Mouse (Mus musculus) fibroblast of lung, adult 2 months (primary cell): ENCODE measurements around the gene Akain1.

Experiments used
- DNase-seq: peaks from one replicate; pipeline ENCODE4 v3.0.0-alpha.2; 2011; ENCODE audit warnings: low read depth

Akain1 gene

DNA sequence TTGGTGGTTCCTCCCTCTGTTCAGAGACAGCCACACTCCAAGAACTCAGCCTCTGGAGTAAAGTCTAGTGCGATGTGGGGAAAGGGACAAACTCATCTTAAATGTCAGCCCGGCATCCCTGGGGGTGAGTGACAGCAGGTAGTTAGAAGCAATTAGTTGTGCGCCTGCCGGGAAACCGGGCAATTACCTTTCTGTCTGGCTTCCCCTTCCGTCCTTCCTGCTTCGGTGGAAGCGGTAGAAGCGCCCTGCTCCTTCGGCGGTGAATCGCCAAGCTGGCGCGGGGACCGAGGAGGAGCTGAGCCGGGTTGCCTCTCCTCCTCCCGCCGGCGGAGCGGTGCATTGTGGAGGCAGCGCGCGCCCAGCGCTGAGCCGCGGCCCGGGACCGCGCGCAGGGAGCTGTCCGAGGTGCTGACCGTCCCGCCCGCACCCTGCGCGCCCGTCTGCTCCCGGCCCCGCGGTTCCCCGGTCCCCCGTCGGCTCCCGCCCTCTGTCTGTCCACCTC lies at the start of gene Akain1:
TSS of gene Akain1 (plus strand) at position 337 of the 502 bp plus-strand sequence.
- DNase-seq: peak; percentile 5

DNA sequence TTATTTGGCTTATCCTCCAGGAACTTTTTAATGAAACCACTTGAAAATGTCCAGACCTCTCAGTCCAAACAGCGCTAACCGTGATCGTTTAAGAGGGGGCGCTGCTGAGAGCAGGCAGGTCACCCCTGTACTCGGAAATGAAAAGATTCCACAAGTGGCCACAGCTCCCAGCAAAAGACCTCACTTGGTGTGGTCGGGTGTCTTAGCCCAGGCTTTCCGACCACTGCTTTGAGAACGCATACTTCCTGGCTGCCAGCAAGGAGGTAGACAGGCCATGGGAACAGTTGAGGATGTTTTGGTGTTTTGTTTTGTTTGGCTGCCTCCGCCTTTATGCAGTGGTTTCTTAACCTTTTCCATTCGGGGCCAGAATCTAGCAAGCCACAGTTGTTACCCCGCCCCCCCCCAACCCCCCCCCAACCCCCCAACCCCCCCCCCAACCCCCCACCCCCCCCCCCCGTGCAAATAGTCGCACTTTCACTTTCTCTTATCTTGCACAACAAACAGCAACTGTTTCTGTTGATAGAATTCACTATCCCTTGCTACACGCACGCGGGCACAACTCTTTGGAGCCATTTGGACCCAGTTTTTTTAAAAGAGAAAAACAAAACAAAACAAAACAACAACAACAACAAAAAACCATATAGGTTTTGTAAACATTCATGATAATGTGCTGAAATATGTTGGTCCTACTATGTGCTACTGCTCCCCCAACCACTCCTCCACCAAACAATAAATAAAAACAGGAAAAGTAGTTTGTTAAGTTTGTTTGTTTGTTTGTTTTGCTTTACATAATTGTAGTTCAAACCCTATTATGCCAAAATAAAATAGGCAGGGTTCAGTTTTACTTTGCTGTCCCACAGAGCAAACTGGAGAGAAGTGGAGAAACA lies 42.7 kb upstream of the Akain1 start:
- DNase-seq: no peak

DNA sequence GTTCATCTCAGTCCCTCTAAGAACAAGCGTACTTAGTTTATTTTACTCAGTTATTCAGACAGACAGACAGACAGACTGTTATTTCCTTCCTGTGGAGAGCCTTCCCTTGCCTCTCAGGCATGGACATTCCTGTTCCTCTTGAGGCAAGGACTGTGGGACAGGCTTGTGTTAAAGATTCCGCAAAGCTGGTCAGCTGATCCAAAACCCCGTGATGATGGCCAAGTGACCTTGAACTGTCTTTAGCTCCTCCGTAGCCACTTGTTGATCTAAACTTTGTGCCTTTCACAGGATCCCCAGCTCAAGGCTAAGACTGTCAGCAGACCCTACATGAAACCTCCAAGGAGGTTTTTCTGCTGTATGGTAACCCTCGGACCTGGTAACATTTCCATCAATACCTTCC lies 42.0 kb upstream of the Akain1 start:
- no peak for DNase-seq

DNA sequence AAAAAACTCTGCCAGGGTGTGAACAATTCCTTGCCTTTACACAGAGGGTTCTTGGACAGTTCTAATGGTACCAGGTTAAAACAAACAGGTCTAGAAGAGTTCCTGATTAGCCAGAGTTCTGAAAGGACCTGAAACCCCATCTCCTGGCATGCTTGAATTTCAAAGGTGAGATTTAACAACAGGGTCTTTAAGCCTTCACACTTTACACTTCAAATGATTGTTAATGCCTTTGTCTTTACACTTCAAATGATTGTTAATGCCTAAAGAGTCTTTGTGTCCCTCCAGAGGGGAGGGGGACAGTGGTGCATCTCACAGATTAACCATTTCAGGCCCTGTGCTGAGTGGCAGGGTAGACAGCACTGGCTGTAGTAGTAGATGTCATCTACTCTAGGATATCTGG lies 41.0 kb upstream of the Akain1 start:
- DNase-seq: no peak

DNA sequence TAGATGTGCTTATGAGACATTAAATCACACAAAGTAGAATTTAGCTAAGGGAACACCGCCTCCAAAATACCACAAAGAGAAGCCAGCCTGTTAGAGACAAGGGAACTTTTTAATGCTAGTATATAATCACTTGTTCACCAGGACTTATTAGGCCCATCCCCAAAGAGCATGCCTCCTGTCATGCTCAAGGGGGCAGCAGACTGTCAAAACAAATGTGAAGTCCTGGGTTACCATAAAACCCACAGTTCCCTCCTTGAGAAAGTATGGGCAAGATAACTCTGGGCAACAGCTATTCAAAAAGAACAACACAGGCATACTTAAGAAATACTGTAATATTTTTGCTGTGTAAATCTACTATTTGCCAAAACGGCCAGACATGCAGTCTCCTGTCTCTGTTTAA lies 38.0 kb upstream of the Akain1 start:
- DNase-seq: no peak

DNA sequence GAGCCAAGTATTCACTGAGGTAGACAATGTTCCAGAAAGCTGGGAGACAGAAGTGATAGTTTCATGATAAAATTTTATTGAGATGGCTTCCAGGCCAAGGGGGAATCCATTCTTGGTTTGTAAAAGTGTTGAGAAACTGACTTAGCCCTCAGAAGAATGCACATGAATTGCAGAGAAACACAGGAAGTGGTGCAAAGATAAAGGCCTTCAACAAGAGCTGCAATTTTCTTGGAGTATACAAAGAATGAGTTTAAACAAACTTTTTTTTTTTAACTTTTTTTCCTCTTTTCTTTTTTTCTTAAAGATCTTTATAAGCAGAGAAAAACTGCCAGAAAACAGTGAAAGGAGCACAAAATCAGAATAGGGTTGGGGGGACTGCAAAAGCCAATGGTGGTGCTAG lies 23.0 kb upstream of the Akain1 start:
- no peak for DNase-seq

DNA sequence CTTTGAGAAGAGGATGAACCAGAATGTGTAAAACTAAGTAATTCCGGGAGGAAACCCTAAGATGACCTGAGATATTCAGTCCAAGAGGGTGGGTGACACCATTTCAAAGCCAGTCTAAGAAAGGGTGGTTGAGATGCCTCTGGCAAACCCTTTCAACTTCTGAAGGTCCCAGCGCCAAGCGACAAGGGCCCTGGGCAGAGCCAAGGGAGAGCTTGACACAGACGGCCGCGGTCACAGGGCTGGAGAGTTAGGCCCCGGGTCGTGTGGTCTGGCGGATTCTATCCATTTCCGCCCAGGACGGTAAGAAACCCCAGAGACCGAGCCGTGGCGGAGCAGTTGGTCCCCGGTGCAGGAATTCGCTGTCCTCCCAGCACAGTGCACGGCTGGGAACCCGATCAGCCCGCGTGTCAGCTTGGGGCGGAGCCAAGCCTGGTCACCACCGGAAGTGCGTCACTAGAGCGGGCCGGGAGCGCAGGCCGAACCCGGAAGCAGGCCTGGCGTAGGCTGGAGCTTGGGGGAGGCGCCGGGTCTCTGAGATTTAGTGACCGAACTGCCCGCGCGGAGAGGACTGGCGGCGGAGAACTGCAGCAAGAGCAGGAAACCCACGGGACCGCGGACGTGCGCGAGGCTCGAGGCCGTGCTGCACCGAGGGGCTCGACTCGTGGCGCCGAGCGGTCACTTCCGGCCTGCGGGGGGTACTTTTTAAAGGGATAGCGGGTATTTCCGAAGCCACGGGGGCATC lies 22.0 kb upstream of the Akain1 start:
- peak; percentile 72 for DNase-seq

DNA sequence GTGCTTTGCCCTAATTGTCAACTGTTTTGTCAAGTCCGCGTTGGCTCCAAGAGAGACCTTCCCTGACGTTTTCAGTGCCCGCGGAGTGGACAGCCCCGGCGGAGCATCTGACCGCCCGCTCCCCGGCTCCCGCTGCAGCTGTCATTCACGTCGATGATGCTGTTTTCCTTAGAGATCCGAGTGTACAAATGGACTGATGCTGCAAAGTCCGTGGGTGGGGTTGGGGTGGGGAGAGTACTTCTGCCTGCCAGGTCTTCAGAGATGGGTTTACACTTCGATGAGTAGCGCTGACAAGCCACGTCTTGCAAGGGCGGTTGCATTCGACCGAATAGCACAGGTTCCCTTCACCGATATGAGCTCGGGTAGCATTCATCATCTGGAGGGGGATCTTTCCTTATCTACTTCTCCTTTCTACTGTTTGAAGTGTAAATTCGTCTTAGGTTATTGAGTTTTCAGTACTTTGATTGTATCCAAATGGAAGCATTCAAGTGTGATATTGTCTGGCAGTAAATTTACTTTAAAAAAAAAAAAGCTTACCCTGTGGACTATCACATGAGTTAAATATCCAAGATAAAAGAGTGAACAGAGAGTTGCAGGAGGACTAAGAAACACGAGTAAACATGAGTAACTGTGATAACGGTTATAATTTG lies 21.3 kb upstream of the Akain1 start:
- DNase-seq: no peak

DNA sequence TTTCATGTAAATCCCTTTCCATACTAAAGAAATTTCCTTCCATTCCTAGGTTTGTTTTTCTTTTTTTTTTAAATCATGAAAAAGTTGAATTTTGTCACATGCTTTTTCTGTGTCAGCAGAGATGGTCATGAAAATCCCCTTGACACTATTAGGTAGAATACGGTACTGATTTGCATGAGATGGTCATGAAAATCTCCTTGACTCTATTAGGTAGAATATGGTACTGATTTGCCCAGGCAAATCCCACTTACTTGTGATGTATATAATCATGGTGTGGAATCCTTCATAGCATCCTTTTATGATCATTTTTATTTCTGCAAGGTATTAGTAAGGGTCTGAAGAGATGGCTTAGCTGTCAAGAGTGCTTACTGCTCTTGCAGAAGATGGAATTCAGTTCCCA lies 17.5 kb upstream of the Akain1 start:
- DNase-seq: peak; percentile 21

DNA sequence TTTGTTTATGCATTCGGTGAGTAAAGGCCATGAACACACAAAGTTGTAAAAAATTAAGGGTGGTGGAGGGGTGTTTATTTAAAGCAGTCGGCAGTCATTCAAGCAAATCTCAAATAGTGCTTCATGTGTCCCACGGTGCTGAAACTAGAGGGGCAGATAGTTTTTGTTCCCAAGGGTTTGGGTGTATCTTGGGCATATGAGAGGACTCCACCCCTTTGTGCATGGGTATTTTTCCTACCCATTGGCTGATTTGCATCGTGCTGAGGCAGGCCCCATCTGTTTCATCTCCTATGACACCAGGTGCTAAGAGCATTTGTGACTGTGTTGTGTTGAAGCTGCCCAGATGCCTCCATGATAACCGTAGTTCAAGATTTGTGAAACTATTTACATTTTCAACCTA lies 1.3 kb upstream of the Akain1 start:
- DNase-seq: no peak

DNA sequence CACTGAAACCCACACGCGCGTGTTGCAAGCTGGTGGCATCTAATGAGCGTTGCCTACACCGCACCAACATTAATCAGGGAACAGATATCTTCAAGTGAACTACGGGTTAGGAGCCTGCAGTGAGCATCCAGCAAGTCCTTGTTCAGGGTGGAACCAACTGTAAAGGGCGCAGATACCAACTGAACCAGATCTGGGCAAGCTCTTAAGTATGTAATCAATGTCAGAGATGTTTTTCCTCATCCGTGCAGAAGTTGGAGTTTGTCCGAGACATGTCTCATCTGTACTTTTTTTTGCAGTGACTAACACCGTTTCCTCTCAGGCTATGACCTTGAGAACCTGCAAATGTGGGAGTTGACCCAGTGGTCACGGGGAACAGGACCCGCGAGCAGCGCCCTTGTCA lies 640 bp upstream of the Akain1 start:
- no peak for DNase-seq

DNA sequence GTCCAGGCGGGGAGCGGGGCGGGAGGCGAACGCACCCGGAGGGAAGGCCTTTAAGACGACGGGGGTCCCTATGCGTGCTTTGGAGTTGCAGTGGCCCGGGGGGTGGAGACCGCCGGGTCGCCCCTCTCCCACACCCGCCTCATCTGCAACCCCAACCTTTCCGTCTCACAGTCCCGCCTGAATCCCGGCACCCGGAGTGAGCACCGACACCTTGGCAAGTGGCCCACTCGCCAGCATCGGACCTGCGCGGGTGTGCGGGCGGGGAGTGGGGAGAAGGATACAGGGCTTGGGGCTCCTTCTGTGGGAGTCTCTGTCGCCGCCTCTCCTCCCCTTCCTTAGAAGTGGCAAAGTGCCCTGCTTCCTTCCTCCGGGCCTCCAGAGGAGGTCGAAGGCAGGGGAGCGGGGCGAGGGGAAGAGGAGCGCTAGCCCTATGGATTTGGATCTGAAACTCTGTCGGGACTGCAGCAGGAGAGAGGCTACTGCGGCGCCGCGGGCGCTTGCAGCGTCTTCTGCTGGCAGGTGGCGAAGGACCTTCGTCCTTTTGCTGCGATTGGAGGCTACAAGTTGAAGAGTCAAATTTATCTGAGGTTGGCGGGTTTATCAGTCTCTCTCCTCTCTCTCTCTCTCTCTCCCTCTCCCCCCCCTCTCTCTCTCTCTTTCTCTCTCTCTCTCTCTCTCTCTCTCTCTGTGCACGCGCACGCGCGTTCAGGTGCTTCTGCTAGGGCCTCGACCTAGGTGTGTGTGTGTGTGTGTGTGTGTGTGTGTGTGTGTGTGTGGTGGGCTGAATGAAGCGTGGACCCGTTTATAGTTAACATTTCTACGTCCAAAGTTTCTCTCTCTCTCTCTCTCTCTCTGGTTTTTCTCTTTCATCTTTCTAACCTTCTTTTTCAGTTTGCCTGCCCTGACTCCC lies 700 bp downstream of the Akain1 start:
- DNase-seq: no peak

DNA sequence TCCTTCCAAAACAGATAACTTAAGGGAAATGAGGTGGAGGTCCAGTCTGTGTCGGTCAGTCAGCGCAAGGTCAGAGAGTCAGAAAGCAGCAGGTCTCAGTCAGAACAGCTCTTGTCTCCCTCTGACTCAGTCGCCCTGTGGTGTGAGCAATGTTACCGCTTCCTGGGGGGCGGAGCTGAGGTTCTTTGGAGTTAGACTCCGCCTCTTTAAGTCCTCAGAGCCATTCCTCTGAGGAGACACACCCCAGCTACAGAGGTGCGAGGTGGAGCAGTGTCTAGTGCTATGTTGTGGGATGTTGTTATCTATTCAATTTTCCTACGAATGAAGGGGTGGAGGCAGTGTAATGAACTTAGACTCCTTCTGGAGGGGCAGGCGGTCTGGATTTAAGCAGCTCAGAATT lies 1.9 kb downstream of the Akain1 start:
- DNase-seq: no peak

DNA sequence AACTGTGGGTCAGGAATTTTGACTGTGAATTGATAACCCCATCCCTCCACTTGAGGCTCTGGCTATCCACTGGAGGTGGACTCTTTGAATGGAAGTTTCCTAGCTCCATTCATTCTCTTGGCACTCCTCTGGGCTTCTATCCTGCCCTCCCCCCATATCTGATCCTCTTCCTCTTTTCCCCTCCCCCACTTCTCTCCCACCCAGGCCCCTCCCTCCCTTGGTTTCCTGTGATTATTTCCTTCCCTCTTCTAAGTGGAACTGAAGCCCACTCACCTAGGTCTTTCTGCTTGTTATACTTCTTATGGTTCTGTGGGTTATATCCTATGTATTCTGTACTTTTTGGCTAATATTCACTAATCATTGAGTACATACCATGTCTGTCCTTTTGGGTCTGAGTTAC lies 9.6 kb downstream of the Akain1 start:
- DNase-seq: no peak

DNA sequence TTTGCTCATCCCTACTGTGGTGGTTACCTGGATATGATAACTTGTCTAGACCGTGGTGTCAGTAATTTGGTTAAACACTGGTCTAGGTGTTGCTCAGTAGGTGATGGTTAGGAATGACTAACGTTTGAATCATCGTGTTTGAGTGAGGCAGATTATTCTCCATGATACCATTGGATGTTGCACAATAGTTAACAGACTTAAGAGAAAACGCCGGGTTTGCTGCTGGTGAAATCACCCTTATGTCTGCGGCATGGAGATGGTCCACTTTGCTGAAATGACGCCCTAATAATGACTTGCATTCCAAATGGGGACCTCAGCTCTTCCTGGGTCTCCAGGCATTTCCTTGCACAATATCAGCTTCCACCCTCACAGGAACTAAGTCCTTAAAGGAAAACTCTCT lies 22.6 kb downstream of the Akain1 start:
- DNase-seq: no peak

DNA sequence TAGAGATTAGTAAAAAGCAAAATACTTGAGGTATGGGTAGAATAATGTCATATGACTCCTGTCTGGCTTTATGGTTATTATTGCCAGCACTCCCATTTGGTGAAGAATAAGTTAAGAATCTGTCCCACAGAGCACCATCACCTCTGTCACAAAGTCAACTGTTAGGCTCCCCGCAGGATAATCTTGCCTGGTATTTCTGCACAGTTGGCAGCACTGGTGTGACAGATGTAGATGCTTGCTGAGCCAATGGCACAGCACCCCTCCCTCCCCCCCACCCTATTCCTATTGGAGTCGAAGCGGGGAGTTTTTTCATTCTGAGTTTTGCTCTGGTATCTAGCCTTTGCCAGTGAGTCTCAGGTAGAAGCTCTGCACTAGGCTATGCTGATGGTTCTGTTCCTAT lies 23.9 kb downstream of the Akain1 start:
- DNase-seq: no peak

DNA sequence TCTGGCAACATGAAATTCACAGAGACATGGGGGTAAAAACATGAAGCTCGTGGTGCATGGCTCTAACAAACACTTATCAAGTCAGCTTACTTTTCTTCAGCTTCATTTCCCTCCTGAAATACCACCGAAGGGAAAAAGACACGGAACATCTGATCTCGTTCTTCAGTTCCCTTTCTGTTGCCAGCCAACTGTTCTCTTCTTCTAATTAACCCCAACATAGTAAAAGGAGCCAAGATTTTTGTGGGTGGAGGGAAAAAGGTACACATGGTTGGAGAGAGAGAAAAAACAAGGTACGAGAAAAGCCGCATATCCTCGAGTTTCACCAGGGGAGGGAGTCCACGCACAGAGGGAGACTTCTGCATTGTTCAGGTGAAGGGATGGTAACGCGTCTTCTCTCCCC lies 32.0 kb downstream of the Akain1 start:
- no peak for DNase-seq

DNA sequence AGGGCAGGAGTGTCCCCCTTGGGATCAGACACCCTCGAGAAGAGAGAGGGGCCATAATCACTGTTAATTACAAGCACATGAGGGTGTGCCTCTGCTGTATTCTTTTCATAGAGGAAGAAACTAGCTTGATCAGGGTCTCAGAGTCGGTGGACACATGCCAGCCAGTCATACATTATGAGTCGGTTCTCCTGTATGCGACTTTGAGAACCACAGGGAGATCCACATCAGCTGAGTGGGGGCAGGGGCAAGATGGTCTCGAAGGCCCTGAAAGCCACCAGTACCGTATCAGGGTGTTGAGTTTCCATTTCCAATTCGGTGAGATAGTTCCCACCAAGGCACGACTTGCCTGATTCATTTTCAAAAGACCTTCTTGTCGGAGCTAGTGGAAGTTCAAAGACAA lies 33.3 kb downstream of the Akain1 start:
- DNase-seq: no peak

DNA sequence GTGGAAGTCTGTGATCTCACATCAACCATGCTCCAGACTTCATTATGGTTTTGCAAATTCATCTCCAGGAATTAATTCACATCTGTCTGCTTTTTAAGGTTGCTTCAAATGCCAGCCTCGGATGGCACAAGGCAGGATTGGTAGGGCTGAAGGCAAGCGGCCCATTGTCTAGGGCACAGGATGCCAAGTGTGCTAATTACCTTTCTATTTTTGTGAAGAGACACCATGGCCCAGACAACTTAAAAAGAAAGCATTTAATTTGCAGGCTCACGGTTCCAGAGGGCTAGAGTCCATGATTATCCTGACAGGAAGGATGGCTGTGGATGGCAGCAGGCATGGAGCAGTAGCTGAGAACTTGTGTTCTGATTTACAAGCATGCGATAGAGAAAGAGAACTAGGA lies 35.0 kb downstream of the Akain1 start:
- DNase-seq: no peak

DNA sequence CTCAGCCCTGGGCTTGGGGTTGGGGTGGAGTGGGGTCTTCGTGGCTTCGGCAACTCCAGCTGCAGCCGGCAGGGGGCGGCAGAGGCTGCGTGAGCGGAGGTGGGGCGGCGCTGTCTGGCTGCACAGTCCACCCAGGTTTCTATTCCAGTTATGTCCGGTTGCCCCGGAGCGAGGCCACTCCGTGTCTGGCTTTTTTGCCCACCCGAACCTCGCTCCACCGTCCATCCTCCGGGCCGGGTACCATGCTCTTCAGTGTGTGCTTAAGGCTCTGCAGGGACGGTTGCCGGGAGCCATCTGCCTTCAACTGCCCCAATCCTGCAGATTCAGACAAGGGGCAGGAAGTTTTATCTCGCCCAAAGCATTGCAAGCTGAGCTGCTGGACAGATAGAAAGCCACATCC lies 36.3 kb downstream of the Akain1 start:
- no peak for DNase-seq

DNA sequence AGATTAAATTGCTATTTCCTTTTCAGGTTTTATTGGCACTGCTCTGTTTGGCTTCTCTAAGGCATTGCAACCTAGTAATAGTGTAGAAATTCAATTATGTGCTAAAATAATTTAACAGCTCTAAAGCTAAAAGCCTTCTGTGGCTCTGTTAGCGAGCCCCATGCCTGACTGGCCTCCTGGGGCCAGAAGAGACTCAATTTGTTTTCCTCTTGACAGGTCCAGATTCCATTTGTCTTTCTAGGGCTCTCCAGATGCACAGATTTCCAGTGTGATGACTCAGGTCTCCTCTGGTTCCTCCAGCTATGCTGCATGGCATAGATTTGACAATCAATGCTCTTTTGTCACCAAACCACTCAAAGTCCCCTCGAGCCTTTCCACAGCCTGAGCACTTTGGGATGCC lies 38.4 kb downstream of the Akain1 start:
- no peak for DNase-seq

DNA sequence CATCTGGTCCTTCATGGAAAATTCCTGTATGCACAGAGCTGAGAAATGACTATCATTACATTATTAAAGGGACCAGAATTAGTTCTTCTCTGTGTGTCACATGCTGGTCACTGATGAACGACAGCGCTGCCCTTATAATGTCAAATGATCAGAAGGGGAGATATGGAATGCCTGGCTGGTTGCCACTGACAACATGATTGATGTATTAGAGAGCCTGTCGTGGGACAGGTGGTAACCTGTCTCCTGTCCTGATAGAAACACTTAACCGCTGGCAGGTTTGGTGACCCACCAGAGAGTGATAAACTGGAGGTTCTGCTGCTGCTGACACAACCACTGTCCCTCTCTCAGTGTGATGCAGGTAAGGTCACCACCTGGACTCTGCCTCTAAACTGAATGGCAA lies 40.1 kb downstream of the Akain1 start:
- no peak for DNase-seq
